Mouse (Mus musculus): ENCODE results near the gene Kcna1. TPM values are rescaled to one million over a fixed set of nuclear protein-coding genes. Genes with fewer than 3 reads are reported as not detected.

The Kcna1 gene
- total and polyA plus RNA-seq, 3 experiments: not detected

GRCm38 (mm10) chr6:126599201-126599995, 46.8 kb downstream of the Kcna1 start:
- dilution Hi-C loops (cut with MboI; ENCODE audit: extremely low pct_ligation_motif_present, extremely low pct_unique_long_range_greater_than_20kb, low sequenced_read_pairs): no loop called here
- TF ChIP-seq CTCF (conservative IDR thresholded peaks at IDR 0.05 in 1 of 2, IDR thresholded peaks at IDR 0.05 in 1 of 2; ENCODE audit: low read depth in 2 of 2, low read length in 2 of 2): peak in 1 of 2 experiments; percentile 49; a peak in 2 of 4 replicates
- no peak for TF ChIP-seq POLR2AphosphoS2 (IDR thresholded peaks at IDR 0.05; ENCODE audit: low read depth, low read length)
- in situ Hi-C loops (cut with MboI; ENCODE audit: low pct_ligation_motif_present, low pct_unique_long_range_greater_than_20kb, low sequenced_read_pairs): no loop called here
- no peak overlapping the region for H3K27ac ChIP-seq (ENCODE audit: insufficient read depth, low read depth)
- no peaks in the 10 kb centered on the region for H3K4me1 ChIP-seq (ENCODE audit: control insufficient read depth in 1 of 2, insufficient read depth in 2 of 2)
- DNase-seq (ENCODE audit: extremely low read depth): no peak
- peaks cover 2% of the 10 kb centered on the region for H3K9me3 ChIP-seq (replicated peaks; ENCODE audit: low read length)
- no peak overlapping the region for H3K9ac ChIP-seq (ENCODE audit: insufficient read depth, low read depth)
- no peaks in the 10 kb centered on the region for H3K79me2 ChIP-seq (replicated peaks; ENCODE audit: control insufficient read depth, extremely low read depth, insufficient read depth, poor library complexity, severe bottlenecking)
- no peak overlapping the region for H3K4me3 ChIP-seq (replicated peaks in 1 of 3; ENCODE audit: low read depth in 2 of 3, low read length in 2 of 3, poor library complexity in 1 of 3)
- H3K4me2 ChIP-seq (ENCODE audit: insufficient read depth, low read depth, poor library complexity, severe bottlenecking): no peak overlapping the region
- no peaks in the 10 kb centered on the region for H3K36me3 ChIP-seq (replicated peaks in 1 of 2; ENCODE audit: control insufficient read depth in 1 of 2, insufficient read depth in 1 of 2, low read length in 1 of 2)
- H3K27me3 ChIP-seq (replicated peaks): peaks cover 90% of the 10 kb centered on the region

- H3K27ac ChIP-seq (ENCODE audit: insufficient read depth, low read depth): no peak overlapping the region
- H3K27me3 ChIP-seq (replicated peaks): peaks cover 91% of the 10 kb centered on the region
- H3K36me3 ChIP-seq (replicated peaks in 1 of 2; ENCODE audit: control insufficient read depth in 1 of 2, insufficient read depth in 1 of 2, low read length in 1 of 2): no peaks in the 10 kb centered on the region
- dilution Hi-C loops (cut with MboI; ENCODE audit: extremely low pct_ligation_motif_present, extremely low pct_unique_long_range_greater_than_20kb, low sequenced_read_pairs): no loop called here
- no peaks in the 10 kb centered on the region for H3K4me1 ChIP-seq (ENCODE audit: control insufficient read depth in 1 of 2, insufficient read depth in 2 of 2)
- in situ Hi-C loops (cut with MboI; ENCODE audit: low pct_ligation_motif_present, low pct_unique_long_range_greater_than_20kb, low sequenced_read_pairs): no loop called here
- H3K9me3 ChIP-seq (replicated peaks; ENCODE audit: low read length): peaks cover 2% of the 10 kb centered on the region
- no peak for TF ChIP-seq PAX5 (IDR thresholded peaks at IDR 0.05; ENCODE audit: low read length)
- no peak overlapping the region for H3K4me3 ChIP-seq (replicated peaks in 1 of 3; ENCODE audit: low read depth in 2 of 3, low read length in 2 of 3, poor library complexity in 1 of 3)
- no peaks in the 10 kb centered on the region for H3K79me2 ChIP-seq (replicated peaks; ENCODE audit: control insufficient read depth, extremely low read depth, insufficient read depth, poor library complexity, severe bottlenecking)
- DNase-seq (ENCODE audit: extremely low read depth): no peak
- H3K4me2 ChIP-seq (ENCODE audit: insufficient read depth, low read depth, poor library complexity, severe bottlenecking): no peak overlapping the region
- H3K9ac ChIP-seq (ENCODE audit: insufficient read depth, low read depth): no peak overlapping the region
Observed at GRCm38 (mm10) chr6:126597741-126598140, 48.4 kb downstream of the Kcna1 start.

- no peak for TF ChIP-seq CTCF (conservative IDR thresholded peaks at IDR 0.05 in 1 of 2, IDR thresholded peaks at IDR 0.05 in 1 of 2; ENCODE audit: low read depth in 2 of 2, low read length in 2 of 2)
- no peak for TF ChIP-seq MAX (IDR thresholded peaks at IDR 0.05; ENCODE audit: low read length)
- no peak for TF ChIP-seq IRF4 (IDR thresholded peaks at IDR 0.05; ENCODE audit: low read depth, low read length)
- TF ChIP-seq ZKSCAN1 (IDR thresholded peaks at IDR 0.05; ENCODE audit: borderline replicate concordance, low read depth, low read length): no peak
- TF ChIP-seq ZMIZ1 (IDR thresholded peaks at IDR 0.05; ENCODE audit: low read depth, low read length): no peak
- in situ Hi-C loops (cut with MboI; ENCODE audit: low pct_ligation_motif_present, low pct_unique_long_range_greater_than_20kb, low sequenced_read_pairs): no loop called here
- no peaks in the 10 kb centered on the region for H3K4me1 ChIP-seq (ENCODE audit: control insufficient read depth in 1 of 2, insufficient read depth in 2 of 2)
- dilution Hi-C loops (cut with MboI; ENCODE audit: extremely low pct_ligation_motif_present, extremely low pct_unique_long_range_greater_than_20kb, low sequenced_read_pairs): no loop called here
- no peaks in the 10 kb centered on the region for H3K79me2 ChIP-seq (replicated peaks; ENCODE audit: control insufficient read depth, extremely low read depth, insufficient read depth, poor library complexity, severe bottlenecking)
- H3K4me2 ChIP-seq (ENCODE audit: insufficient read depth, low read depth, poor library complexity, severe bottlenecking): no peak overlapping the region
- DNase-seq (ENCODE audit: extremely low read depth): no peak
- no peak overlapping the region for H3K4me3 ChIP-seq (replicated peaks in 1 of 3; ENCODE audit: low read depth in 2 of 3, low read length in 2 of 3, poor library complexity in 1 of 3)
- H3K27me3 ChIP-seq (replicated peaks): peaks cover 93% of the 10 kb centered on the region
- peaks cover 2% of the 10 kb centered on the region for H3K9me3 ChIP-seq (replicated peaks; ENCODE audit: low read length)
- no peak overlapping the region for H3K27ac ChIP-seq (ENCODE audit: insufficient read depth, low read depth)
- H3K36me3 ChIP-seq (replicated peaks in 1 of 2; ENCODE audit: control insufficient read depth in 1 of 2, insufficient read depth in 1 of 2, low read length in 1 of 2): no peaks in the 10 kb centered on the region
- H3K9ac ChIP-seq (ENCODE audit: insufficient read depth, low read depth): no peak overlapping the region
Observed at GRCm38 (mm10) chr6:126595805-126596629, 50.2 kb downstream of the Kcna1 start.
